Mouse (Mus musculus): ENCODE results near the gene Cgas. TPM values are rescaled to one million over a fixed set of nuclear protein-coding genes. Genes with fewer than 3 reads are reported as not detected.

Gene Cgas
- polyA plus RNA-seq, 1 experiment from 2014 or later = 0.85 TPM

DNA sequence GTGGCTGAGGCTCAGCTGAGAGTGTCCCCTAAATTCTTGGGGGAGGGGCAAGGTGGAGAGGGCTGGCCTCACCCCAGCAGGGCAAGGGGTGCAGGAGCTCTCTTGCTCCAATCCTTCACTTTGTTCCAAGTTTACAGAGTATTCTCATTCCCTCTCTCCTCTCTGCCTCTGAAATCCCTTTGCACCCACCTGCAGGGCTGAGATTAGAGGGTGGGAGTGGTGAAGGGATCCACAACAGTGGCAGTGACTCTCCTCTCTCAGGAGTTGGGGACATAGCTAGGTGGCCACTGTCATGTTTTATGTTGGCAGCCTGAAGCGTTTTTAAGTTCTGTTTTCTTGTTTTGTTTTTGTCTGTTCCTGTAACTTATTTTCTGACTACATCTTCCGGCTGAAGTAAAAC lies 13.5 kb downstream of the Cgas start:
- WGBS (ENCODE audit: insufficient replicate concordance) = 55% methylated on average over 2 of the region's 2 CpGs
- Histone ChIP-seq H3K27ac (ENCODE audit: low read depth) (no peak overlapping the region), H3K4me3 (ENCODE audit: low read depth, low read length) (no peak overlapping the region), H3K4me2 (ENCODE audit: low read depth, low read length) (no peak overlapping the region), H3K27me3 (ENCODE audit: insufficient read depth, low read length) (no peaks in the 10 kb centered on the region), H3K9me3 (ENCODE audit: low read length) (no peaks in the 10 kb centered on the region), H3K4me1 (ENCODE audit: insufficient read depth) (peaks cover 7% of the 10 kb centered on the region), H3K36me3 (replicated peaks; ENCODE audit: insufficient read depth, low read length) (no peaks in the 10 kb centered on the region; the same call in 1 of the 2 replicates), H3K9ac (replicated peaks) (no peak overlapping the region)
- ATAC-seq (no peak), DNase-seq (no peak)
- TF ChIP-seq CTCF (IDR thresholded peaks at IDR 0.05; ENCODE audit: low read depth) (no peak), EP300 (IDR thresholded peaks at IDR 0.05; ENCODE audit: low read depth) (no peak)

DNA sequence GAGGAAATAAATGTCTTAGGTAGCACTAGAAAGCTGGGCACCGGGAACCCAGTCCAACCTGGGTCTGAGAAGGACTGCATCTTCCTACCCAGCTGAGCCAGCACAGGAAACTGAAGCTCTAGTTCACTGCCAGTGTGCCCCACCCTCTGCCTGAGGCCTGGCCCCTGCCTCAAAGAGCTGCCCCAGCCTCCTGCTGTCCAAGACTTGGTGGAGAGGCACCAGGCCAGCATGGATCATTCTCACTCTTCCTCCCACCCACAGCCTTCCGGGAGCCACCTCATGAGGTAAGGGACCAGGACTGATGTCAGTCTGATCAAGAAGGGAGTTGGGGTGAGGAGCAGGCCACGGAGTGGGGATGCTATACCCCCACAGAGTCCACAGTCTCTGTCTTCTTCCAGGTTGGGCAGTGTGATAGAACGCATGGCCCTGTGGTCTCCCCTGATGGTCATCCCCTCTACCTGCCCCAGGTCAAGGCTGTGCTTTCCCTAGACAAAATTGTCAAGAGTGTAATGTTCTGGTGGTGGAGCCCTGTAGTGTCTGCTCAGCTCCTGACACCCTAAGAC lies 14.1 kb downstream of the Cgas start:
- ATAC-seq = no peak
- no peak overlapping the region for H3K4me2 ChIP-seq (ENCODE audit: low read depth, low read length)
- 74% methylated on average over 4 of the region's 4 CpGs for WGBS (ENCODE audit: insufficient replicate concordance)
- no peaks in the 10 kb centered on the region; the same call in 1 of the 2 replicates for H3K36me3 ChIP-seq (replicated peaks; ENCODE audit: insufficient read depth, low read length)
- DNase-seq = no peak
- no peaks in the 10 kb centered on the region for H3K27me3 ChIP-seq (ENCODE audit: insufficient read depth, low read length)
- H3K4me3 ChIP-seq (ENCODE audit: low read depth, low read length) = no peak overlapping the region
- TF ChIP-seq EP300 (IDR thresholded peaks at IDR 0.05; ENCODE audit: low read depth) = no peak
- TF ChIP-seq CTCF (IDR thresholded peaks at IDR 0.05; ENCODE audit: low read depth) = no peak
- H3K9me3 ChIP-seq (ENCODE audit: low read length) = no peaks in the 10 kb centered on the region
- no peak overlapping the region for H3K9ac ChIP-seq (replicated peaks)
- H3K27ac ChIP-seq (ENCODE audit: low read depth) = no peak overlapping the region
- peaks cover 7% of the 10 kb centered on the region for H3K4me1 ChIP-seq (ENCODE audit: insufficient read depth)

DNA sequence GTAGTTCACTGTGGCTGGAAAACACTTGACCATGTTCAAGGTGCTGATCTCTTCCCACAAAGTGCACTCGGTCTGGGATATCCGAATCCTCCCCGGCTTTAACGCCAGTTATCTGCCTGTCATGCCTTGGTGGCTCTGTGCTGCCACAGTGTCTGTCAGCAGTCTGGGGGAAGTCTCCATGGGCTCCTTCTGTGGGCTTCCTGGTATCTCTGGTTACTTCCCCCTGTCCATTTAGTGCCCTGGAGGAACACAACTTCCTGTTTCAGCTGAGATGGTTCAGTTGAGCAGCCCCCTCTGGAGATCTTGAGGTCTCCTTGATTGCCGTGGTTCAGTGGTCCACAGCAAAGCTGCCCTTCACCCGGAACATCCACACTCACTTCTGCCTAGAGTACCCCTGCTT lies 14.9 kb downstream of the Cgas start:
- H3K9me3 ChIP-seq (ENCODE audit: low read length) = no peaks in the 10 kb centered on the region
- 28% methylated on average over 6 of the region's 6 CpGs for WGBS (ENCODE audit: insufficient replicate concordance)
- H3K9ac ChIP-seq (replicated peaks) = no peak overlapping the region
- peaks cover 7% of the 10 kb centered on the region for H3K4me1 ChIP-seq (ENCODE audit: insufficient read depth)
- DNase-seq (peak; percentile 30), ATAC-seq (peak; percentile 66; the same call in 1 of the 2 replicates)
- peak overlapping the region; percentile 44; the same call in 1 of the 2 replicates for H3K27ac ChIP-seq (ENCODE audit: low read depth)
- no peak overlapping the region for H3K4me3 ChIP-seq (ENCODE audit: low read depth, low read length)
- peak overlapping the region; percentile 74 for H3K4me2 ChIP-seq (ENCODE audit: low read depth, low read length)
- TF ChIP-seq EP300 (IDR thresholded peaks at IDR 0.05; ENCODE audit: low read depth) (no peak), CTCF (IDR thresholded peaks at IDR 0.05; ENCODE audit: low read depth) (no peak)
- H3K36me3 ChIP-seq (replicated peaks; ENCODE audit: insufficient read depth, low read length) = no peaks in the 10 kb centered on the region; the same call in 1 of the 2 replicates
- H3K27me3 ChIP-seq (ENCODE audit: insufficient read depth, low read length) = no peaks in the 10 kb centered on the region

DNA sequence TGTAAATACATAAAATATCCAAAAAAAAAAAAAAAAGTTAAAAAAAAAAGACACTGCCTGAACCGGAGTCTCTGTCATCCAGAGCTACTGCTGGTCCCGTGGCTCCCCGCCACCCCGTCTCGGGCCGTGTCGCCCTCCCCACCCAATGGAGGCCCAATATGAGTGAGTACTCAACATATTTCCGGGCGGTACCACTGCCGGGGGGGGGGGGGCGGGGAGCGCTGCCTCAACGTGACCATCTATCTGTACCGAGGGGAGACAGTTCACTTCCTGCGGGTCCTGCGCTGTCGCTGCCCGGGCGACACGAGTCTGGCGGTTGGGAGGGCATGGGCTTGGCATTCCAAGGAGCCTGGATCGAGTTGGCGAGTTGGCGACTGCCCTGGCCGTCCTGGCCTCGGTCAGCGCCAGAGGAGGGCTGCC lies 15.7 kb downstream of the Cgas start:
- peak; percentile 47 for ATAC-seq
- Histone ChIP-seq H3K9me3 (ENCODE audit: low read length) (no peaks in the 10 kb centered on the region), H3K4me1 (ENCODE audit: insufficient read depth) (peaks cover 7% of the 10 kb centered on the region), H3K4me2 (ENCODE audit: low read depth, low read length) (peak overlapping the region; percentile 74), H3K9ac (replicated peaks) (peak overlapping the region; percentile 46; the same call in 1 of the 2 replicates), H3K4me3 (ENCODE audit: low read depth, low read length) (peak overlapping the region; percentile 37), H3K36me3 (replicated peaks; ENCODE audit: insufficient read depth, low read length) (no peaks in the 10 kb centered on the region; the same call in 1 of the 2 replicates), H3K27me3 (ENCODE audit: insufficient read depth, low read length) (no peaks in the 10 kb centered on the region), H3K27ac (ENCODE audit: low read depth) (peak overlapping the region; percentile 44; the same call in 1 of the 2 replicates)
- DNase-seq = peak; percentile 40
- TF ChIP-seq CTCF (IDR thresholded peaks at IDR 0.05; ENCODE audit: low read depth) (no peak), EP300 (IDR thresholded peaks at IDR 0.05; ENCODE audit: low read depth) (no peak)
- 18% methylated on average over 23 of the region's 27 CpGs for WGBS (ENCODE audit: insufficient replicate concordance)

DNA sequence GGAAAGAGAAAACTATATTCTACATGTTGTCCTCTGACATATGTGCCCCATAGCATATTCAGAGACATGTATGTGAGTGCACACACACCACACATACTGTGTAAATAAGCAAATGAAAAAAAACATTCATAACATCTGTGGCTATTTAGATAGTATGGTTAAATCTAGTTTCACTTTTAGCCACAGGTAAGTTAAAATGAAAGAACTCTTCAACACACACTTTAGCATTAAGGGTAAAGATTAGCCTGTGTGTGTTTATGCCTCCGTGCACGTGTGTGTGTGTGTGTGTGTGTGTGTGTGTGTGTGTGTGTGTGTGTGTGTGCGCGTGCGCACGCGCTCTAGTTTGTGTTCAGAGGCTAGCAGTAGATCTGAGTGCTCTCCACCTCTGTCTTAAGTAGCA lies 41.4 kb downstream of the Cgas start:
- H3K4me2 ChIP-seq (ENCODE audit: low read depth, low read length) = no peak overlapping the region
- ATAC-seq (no peak), DNase-seq (no peak)
- TF ChIP-seq EP300 (IDR thresholded peaks at IDR 0.05; ENCODE audit: low read depth) = no peak
- WGBS (ENCODE audit: insufficient replicate concordance) = 86% methylated on average over 7 of the region's 7 CpGs
- no peaks in the 10 kb centered on the region for H3K4me1 ChIP-seq (ENCODE audit: insufficient read depth)
- peaks cover 12% of the 10 kb centered on the region for H3K27me3 ChIP-seq (ENCODE audit: insufficient read depth, low read length)
- no peaks in the 10 kb centered on the region for H3K9me3 ChIP-seq (ENCODE audit: low read length)
- no peaks in the 10 kb centered on the region for H3K36me3 ChIP-seq (replicated peaks; ENCODE audit: insufficient read depth, low read length)
- no peak overlapping the region for H3K9ac ChIP-seq (replicated peaks)
- no peak overlapping the region for H3K4me3 ChIP-seq (ENCODE audit: low read depth, low read length)
- no peak overlapping the region for H3K27ac ChIP-seq (ENCODE audit: low read depth)

DNA sequence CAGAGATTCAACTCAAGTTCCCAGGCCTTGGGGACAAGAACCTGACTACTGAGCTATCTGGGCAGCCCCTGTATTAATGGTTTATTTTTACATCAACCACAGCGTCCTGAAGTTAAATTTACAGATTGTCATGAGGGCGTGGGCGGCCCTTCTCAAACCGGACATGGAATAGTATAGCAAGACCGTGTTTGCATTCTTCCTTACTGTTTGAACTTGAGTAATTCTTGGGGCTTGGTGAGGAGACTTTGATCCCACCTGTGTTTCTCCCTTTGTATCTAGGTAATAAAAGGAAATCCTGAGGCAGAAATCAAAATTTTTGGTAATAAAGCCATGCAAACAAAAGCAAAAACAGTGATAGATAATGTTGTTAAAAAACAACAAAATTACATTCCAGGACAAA lies 42.5 kb downstream of the Cgas start:
- ATAC-seq = no peak
- whole genome bisulfite sequencing (ENCODE audit: insufficient replicate concordance) = 63% methylated on average over 5 of the region's 5 CpGs

More for the DNA sequence above, 42.5 kb downstream of the Cgas start:
- H3K27me3 ChIP-seq (ENCODE audit: insufficient read depth, low read length) = peaks cover 23% of the 10 kb centered on the region
- no peak overlapping the region for H3K4me3 ChIP-seq (ENCODE audit: low read depth, low read length)
- no peaks in the 10 kb centered on the region for H3K36me3 ChIP-seq (replicated peaks; ENCODE audit: insufficient read depth, low read length)
- H3K9ac ChIP-seq (replicated peaks) = no peak overlapping the region
- TF ChIP-seq EP300 (IDR thresholded peaks at IDR 0.05; ENCODE audit: low read depth) = no peak
- TF ChIP-seq CTCF (IDR thresholded peaks at IDR 0.05; ENCODE audit: low read depth) = no peak
- no peak for DNase-seq
- no peaks in the 10 kb centered on the region for H3K9me3 ChIP-seq (ENCODE audit: low read length)
- peaks cover 5% of the 10 kb centered on the region for H3K4me1 ChIP-seq (ENCODE audit: insufficient read depth)
- no peak overlapping the region for H3K4me2 ChIP-seq (ENCODE audit: low read depth, low read length)
- H3K27ac ChIP-seq (ENCODE audit: low read depth) = no peak overlapping the region
